Mouse (Mus musculus) megakaryocyte, embryonic 14.5 days (primary cell): ENCODE results near the gene Tufm.

Experiments
- FLI1 ChIP-seq: IDR thresholded peaks from 2 replicates; pipeline ENCODE4 v1.6.1; 2012; ENCODE audit warnings: low read length, inconsistent platforms, mixed read lengths
- GATA1 ChIP-seq: IDR thresholded peaks from 3 replicates; pipeline ENCODE4 v1.6.1; 2012; ENCODE audit warnings: mixed read lengths, low read length, inconsistent platforms, borderline replicate concordance

GRCm38 (mm10) chr7:126466707-126467106, 20.5 kb upstream of the Tufm start:
- TF ChIP-seq FLI1 (no peak), GATA1 (no peak)
